Mouse (Mus musculus) hindbrain, postnatal 0 days (tissue): Measurements from ENCODE around the gene Ccdc38. TPM values are rescaled to one million over a fixed set of nuclear protein-coding genes. Genes with fewer than 3 reads are reported as not detected.

Experiments
- ATAC-seq: fragments of 200-750 bp; cut with Nextera tagmentation; 2 replicates; pipeline ENCODE4 v1.8.0; 2017; ENCODE audit warnings: mild to moderate bottlenecking, moderate TSS enrichment, moderate library complexity
- DNase-seq: peaks from one replicate; pipeline ENCODE4 v3.0.0-alpha.2; 2015; ENCODE audit warnings: low spot score
- H3K27ac ChIP-seq: fragments of 300-500 bp; sonication (generic); 2 replicates; pipeline ENCODE4 v1.5.1; 2014; ENCODE audit warnings: mild to moderate bottlenecking
- H3K27me3 ChIP-seq: fragments of 300-500 bp; sonication (generic); 2 replicates; pipeline ENCODE4 v1.6.1; 2014; ENCODE audit warnings: low read length, mixed read lengths; ENCODE audit not compliant: insufficient read depth
- H3K36me3 ChIP-seq: fragments of 300-500 bp; sonication (generic); 2 replicates; pipeline ENCODE4 v1.6.1; 2014; ENCODE audit warnings: low read length, mixed read lengths; ENCODE audit not compliant: insufficient read depth
- H3K4me1 ChIP-seq: fragments of 300-500 bp; sonication (generic); 2 replicates; pipeline ENCODE4 v1.6.1; 2014; ENCODE audit warnings: antibody characterized with exemption, low read length, mixed read lengths; ENCODE audit not compliant: insufficient read depth
- H3K4me2 ChIP-seq: fragments of 300-500 bp; sonication (generic); 2 replicates; pipeline ENCODE4 v1.6.1; 2014; ENCODE audit warnings: low read depth, mild to moderate bottlenecking, low read length, moderate library complexity, mixed read lengths
- H3K4me3 ChIP-seq: fragments of 300-500 bp; sonication (generic); 2 replicates; pipeline ENCODE4 v1.5.1; 2014; ENCODE audit warnings: low read length
- H3K9ac ChIP-seq: fragments of 300-500 bp; sonication (generic); replicated peaks from 2 replicates; pipeline ENCODE4 v1.6.1; 2014; ENCODE audit warnings: mild to moderate bottlenecking, low read length, moderate library complexity, mixed read lengths
- H3K9me3 ChIP-seq: fragments of 300-500 bp; sonication (generic); 2 replicates; pipeline ENCODE4 v1.6.1; 2016; ENCODE audit warnings: low read length, mixed read lengths
- CTCF ChIP-seq: IDR thresholded peaks from 2 replicates; pipeline ENCODE4 v1.5.1; 2016; ENCODE audit warnings: antibody characterized with exemption, control low read depth, low read depth
- WGBS: fragments of 180-500 bp; shearing (Covaris S2); extraction: QIAGEN DNeasy Blood & Tissue Kit; methylation state at CpG from one replicate; pipeline ENCODE4 v1.1.7; 2014; 5-methylcytosine and 5-hydroxymethylcytosine counted together
- polyA plus RNA-seq: library from polyadenylated mRNA; unstranded; fragments of >200 nt; fragmentation: Nextera tagmentation; extraction: Ambion mirVana; gene quantifications from 2 replicates; pipeline ENCODE4 v1.2.1, GENCODE M21; 2015
- total RNA-seq: library from RNA; depleted of rRNA; stranded (reverse); fragments of >200 nt; gene quantifications from 2 replicates; pipeline ENCODE4 v1.2.3, GENCODE M21; 2014

Gene Ccdc38
- total and polyA plus RNA-seq, 2 experiments from 2014 or later, result 0.41 TPM; not detected in 1

- Histone ChIP-seq H3K4me2 (peak overlapping the region; percentile 87), H3K27me3 (no peaks in the 10 kb centered on the region), H3K9ac (peak overlapping the region; percentile 64), H3K9me3 (no peaks in the 10 kb centered on the region), H3K27ac (peak overlapping the region; percentile 79), H3K4me3 (peak overlapping the region; percentile 72), H3K36me3 (no peaks in the 10 kb centered on the region; the same call in 1 of the 2 replicates), H3K4me1 (peaks cover 11% of the 10 kb centered on the region; the same call in 1 of the 2 replicates)
- 2% methylated on average over 11 of the region's 11 CpGs for WGBS
- TF ChIP-seq CTCF, result no peak; the same call in 1 of the 2 replicates
- DNase-seq (peak; percentile 46), ATAC-seq (no peak)
These were observed 48.4 kb downstream of the Ccdc38 start for GRCm38 (mm10) chr10:93588796-93589195.

GRCm38 (mm10) chr10:93589281-93589848, 48.9 kb downstream of the Ccdc38 start, which contains the start of gene Snrpf:
Snrpf (minus strand) TSS chr10:93589706.
- peak; percentile 93 for ATAC-seq
- Histone ChIP-seq H3K4me3 (peak within 1 kb of the TSS; percentile 72), H3K27me3 (no peaks in the 10 kb centered on the region), H3K27ac (peak within 1 kb of the TSS; percentile 79), H3K9me3 (no peaks in the 10 kb centered on the region), H3K9ac (peak within 1 kb of the TSS; percentile 64), H3K4me1 (peaks cover 11% of the 10 kb centered on the region; the same call in 1 of the 2 replicates), H3K4me2 (peak within 1 kb of the TSS; percentile 87), H3K36me3 (no peaks in the 10 kb centered on the region; the same call in 1 of the 2 replicates)
- TF ChIP-seq CTCF, result no peak
- peak; percentile 97 for DNase-seq
- under 1% methylated on average over 54 of the region's 63 CpGs for WGBS

GRCm38 (mm10) chr10:93592456-93592855, 52.0 kb downstream of the Ccdc38 start:
- DNase-seq, result no peak
- Histone ChIP-seq H3K9me3 (no peaks in the 10 kb centered on the region), H3K27ac (no peak overlapping the region), H3K36me3 (no peaks in the 10 kb centered on the region; the same call in 1 of the 2 replicates), H3K4me3 (no peak overlapping the region), H3K4me1 (peaks cover 10% of the 10 kb centered on the region; the same call in 1 of the 2 replicates), H3K4me2 (no peak overlapping the region), H3K9ac (no peak overlapping the region), H3K27me3 (no peaks in the 10 kb centered on the region)
- no peak for ATAC-seq
- WGBS, result 59% methylated on average over 12 of the region's 12 CpGs
- peak; percentile 35 for TF ChIP-seq CTCF

- peak; percentile 88 for TF ChIP-seq CTCF
- H3K9ac ChIP-seq, result peak overlapping the region; percentile 52
- H3K9me3 ChIP-seq, result no peaks in the 10 kb centered on the region
- H3K36me3 ChIP-seq, result no peaks in the 10 kb centered on the region
- DNase-seq (peak; percentile 95), ATAC-seq (peak; percentile 82)
- H3K4me1 ChIP-seq, result no peaks in the 10 kb centered on the region
- 2% methylated on average over 22 of the region's 22 CpGs for WGBS
- no peaks in the 10 kb centered on the region for H3K27me3 ChIP-seq
- H3K27ac ChIP-seq, result 0 out of 2 replicates have a peak overlapping the region, but pooled peaks have one; percentile 36
- H3K4me3 ChIP-seq, result peak overlapping the region; percentile 45
- peak overlapping the region; percentile 82 for H3K4me2 ChIP-seq
These were observed 53.6 kb downstream of the Ccdc38 start for GRCm38 (mm10) chr10:93594022-93594482.

- Histone ChIP-seq H3K27me3 (no peaks in the 10 kb centered on the region), H3K4me1 (no peaks in the 10 kb centered on the region), H3K27ac (no peak overlapping the region), H3K36me3 (no peaks in the 10 kb centered on the region), H3K9ac (no peak overlapping the region), H3K9me3 (no peaks in the 10 kb centered on the region), H3K4me3 (no peak overlapping the region), H3K4me2 (no peak overlapping the region)
- ATAC-seq, result no peak
- 68% methylated on average over 4 of the region's 4 CpGs for WGBS
- no peak for TF ChIP-seq CTCF
- no peak for DNase-seq
These were observed 55.4 kb downstream of the Ccdc38 start for GRCm38 (mm10) chr10:93595831-93596230.

- Histone ChIP-seq H3K27me3 (no peaks in the 10 kb centered on the region), H3K36me3 (no peaks in the 10 kb centered on the region), H3K4me2 (no peak overlapping the region), H3K4me1 (no peaks in the 10 kb centered on the region), H3K4me3 (no peak overlapping the region), H3K9me3 (no peaks in the 10 kb centered on the region), H3K9ac (no peak overlapping the region), H3K27ac (no peak overlapping the region)
- TF ChIP-seq CTCF, result no peak
- WGBS, result 78% methylated on average over 3 of the region's 3 CpGs
- DNase-seq (no peak), ATAC-seq (no peak)
These were observed 56.2 kb downstream of the Ccdc38 start for GRCm38 (mm10) chr10:93596641-93597040.

- Histone ChIP-seq H3K4me1 (no peaks in the 10 kb centered on the region), H3K9ac (no peak overlapping the region), H3K36me3 (no peaks in the 10 kb centered on the region), H3K4me3 (no peak overlapping the region), H3K4me2 (no peak overlapping the region), H3K9me3 (no peaks in the 10 kb centered on the region), H3K27ac (no peak overlapping the region), H3K27me3 (no peaks in the 10 kb centered on the region)
- no peak for TF ChIP-seq CTCF
- ATAC-seq, result no peak
- DNase-seq, result no peak
- WGBS, result 70% methylated on average over 5 of the region's 5 CpGs
These were observed 61.9 kb downstream of the Ccdc38 start for GRCm38 (mm10) chr10:93602309-93602708.
